Mouse (Mus musculus) ES-Bruce4 (cell line): ENCODE data around the gene Pum1. TPM values are rescaled to one million over a fixed set of nuclear protein-coding genes. Genes with fewer than 3 reads are reported as not detected.

Source experiments
- H3K27ac ChIP-seq: 2 replicates; pipeline ENCODE4 v1.5.1; 2012; ENCODE audit warnings: low read length, inconsistent platforms; ENCODE audit not compliant: insufficient read depth
- H3K27me3 ChIP-seq: 2 replicates; pipeline ENCODE4 v1.6.1; 2012; ENCODE audit warnings: mild to moderate bottlenecking, low read length, inconsistent platforms; ENCODE audit not compliant: control insufficient read depth, poor library complexity, insufficient read depth, severe bottlenecking
- H3K36me3 ChIP-seq: 2 replicates; pipeline ENCODE4 v1.6.1; 2012; ENCODE audit warnings: inconsistent platforms, mild to moderate bottlenecking, low read length, moderate library complexity; ENCODE audit not compliant: control insufficient read depth, poor library complexity, insufficient read depth, severe bottlenecking
- H3K4me1 ChIP-seq: one replicate; pipeline ENCODE4 v1.8.1; 2011; ENCODE audit warnings: low read length; ENCODE audit not compliant: control insufficient read depth, insufficient read depth
- H3K4me3 ChIP-seq: 2 replicates; pipeline ENCODE4 v1.5.1; 2011; ENCODE audit warnings: low read depth, mild to moderate bottlenecking, low read length
- H3K9ac ChIP-seq: 2 replicates; pipeline ENCODE4 v1.6.1; 2012; ENCODE audit warnings: low read depth, mild to moderate bottlenecking, inconsistent platforms; ENCODE audit not compliant: poor library complexity, severe bottlenecking
- H3K9me3 ChIP-seq: replicated peaks from 2 replicates; pipeline ENCODE4 v1.6.1; 2012; ENCODE audit warnings: mild to moderate bottlenecking, low read length, inconsistent platforms; ENCODE audit not compliant: control insufficient read depth, poor library complexity, insufficient read depth, severe bottlenecking
- CTCF ChIP-seq: IDR thresholded peaks from one replicate; pipeline ENCODE4 v1.8.1; 2011; ENCODE audit warnings: low read depth, low read length
- EP300 ChIP-seq: IDR thresholded peaks from 2 replicates; pipeline ENCODE4 v1.6.1; 2011; ENCODE audit warnings: low read depth, low read length; ENCODE audit not compliant: insufficient read depth
- POLR2A ChIP-seq: IDR thresholded peaks from one replicate; pipeline ENCODE4 v1.8.1; 2011; ENCODE audit warnings: low read length; ENCODE audit not compliant: insufficient read depth
- polyA plus RNA-seq: library from polyadenylated mRNA; stranded (reverse); fragments of >200 nt; gene quantifications from 2 replicates; pipeline ENCODE4 v1.2.4, GENCODE M21; 2011; ENCODE audit warnings: low read depth; ENCODE audit not compliant: missing spikeins, insufficient read depth, insufficient read length

The Pum1 gene
- polyA plus RNA-seq, 1 experiment, result 111 TPM

DNA sequence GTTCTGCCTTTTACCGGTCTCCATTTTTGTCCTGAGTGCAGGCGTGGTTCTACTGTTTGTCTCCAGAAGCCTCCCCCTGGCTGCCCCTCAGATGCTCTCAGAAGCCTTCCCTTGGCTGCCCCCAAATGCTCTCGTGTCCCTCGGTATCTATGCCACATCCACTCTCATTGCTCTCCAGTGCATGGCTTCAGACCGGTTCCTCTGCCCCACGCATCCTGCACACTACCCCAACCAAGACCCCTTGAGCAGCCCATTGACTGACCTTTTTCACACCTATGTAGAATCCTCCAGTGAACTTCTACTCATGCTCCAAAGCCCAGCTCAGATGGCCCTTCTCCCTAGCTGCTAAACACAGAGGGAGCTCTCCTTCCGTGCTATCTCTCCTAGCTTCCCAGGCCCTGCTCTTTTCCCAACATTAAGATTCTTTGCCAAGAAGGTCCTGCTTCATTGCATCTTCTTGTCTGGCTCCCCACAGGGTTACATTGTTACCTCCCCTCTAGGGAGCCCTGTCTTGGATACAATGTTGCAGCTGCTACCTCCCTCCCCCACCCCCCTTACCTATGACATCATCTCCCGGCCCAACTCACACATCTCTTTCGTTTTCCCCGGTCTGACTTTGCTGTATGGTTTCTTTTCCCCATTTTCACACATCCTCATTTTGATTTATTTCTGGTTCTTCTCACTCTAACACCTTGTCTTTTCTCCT, 138.7 kb downstream of the Pum1 start:
- Histone ChIP-seq H3K36me3 (no peaks in the 10 kb centered on the region), H3K9ac (no peak overlapping the region), H3K4me1 (no peaks in the 10 kb centered on the region), H3K27me3 (no peaks in the 10 kb centered on the region), H3K4me3 (no peak overlapping the region), H3K27ac (no peak overlapping the region), H3K9me3 (no peaks in the 10 kb centered on the region)
- TF ChIP-seq CTCF (no peak), POLR2A (no peak)

DNA sequence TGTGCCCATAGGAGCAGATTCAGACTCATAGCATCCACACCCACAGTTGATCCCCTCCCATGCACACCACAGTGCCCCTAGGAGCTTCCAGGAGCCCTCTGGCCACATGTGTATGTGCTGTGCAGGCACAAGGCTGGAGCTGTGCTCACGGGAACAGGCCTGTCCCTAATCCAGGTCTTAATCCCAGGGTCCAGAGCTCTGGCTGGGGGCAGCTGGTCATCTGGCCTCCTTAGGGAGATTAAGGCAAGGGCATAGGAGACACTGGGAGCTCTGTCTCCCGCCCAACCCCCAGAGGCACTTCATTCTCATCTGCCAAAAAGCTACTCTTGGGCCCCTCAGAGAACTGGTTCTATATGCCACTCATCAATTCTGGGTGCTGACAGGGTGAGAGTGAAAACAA, 140.5 kb downstream of the Pum1 start:
- H3K4me1 ChIP-seq, result no peaks in the 10 kb centered on the region
- H3K27ac ChIP-seq, result no peak overlapping the region

GRCm38 (mm10) chr4:130804292-130804691, 141.2 kb downstream of the Pum1 start:
- Histone ChIP-seq H3K27ac (no peak overlapping the region), H3K9me3 (no peaks in the 10 kb centered on the region), H3K4me1 (no peaks in the 10 kb centered on the region), H3K27me3 (no peaks in the 10 kb centered on the region), H3K36me3 (no peaks in the 10 kb centered on the region), H3K4me3 (no peak overlapping the region), H3K9ac (no peak overlapping the region)
- TF ChIP-seq EP300 (no peak), POLR2A (no peak), CTCF (no peak)

More for the DNA sequence above, 140.5 kb downstream of the Pum1 start:
- Histone ChIP-seq H3K9ac (no peak overlapping the region), H3K36me3 (no peaks in the 10 kb centered on the region), H3K4me3 (no peak overlapping the region), H3K27me3 (no peaks in the 10 kb centered on the region), H3K9me3 (no peaks in the 10 kb centered on the region)
- TF ChIP-seq EP300 (no peak), POLR2A (no peak), CTCF (no peak)

DNA sequence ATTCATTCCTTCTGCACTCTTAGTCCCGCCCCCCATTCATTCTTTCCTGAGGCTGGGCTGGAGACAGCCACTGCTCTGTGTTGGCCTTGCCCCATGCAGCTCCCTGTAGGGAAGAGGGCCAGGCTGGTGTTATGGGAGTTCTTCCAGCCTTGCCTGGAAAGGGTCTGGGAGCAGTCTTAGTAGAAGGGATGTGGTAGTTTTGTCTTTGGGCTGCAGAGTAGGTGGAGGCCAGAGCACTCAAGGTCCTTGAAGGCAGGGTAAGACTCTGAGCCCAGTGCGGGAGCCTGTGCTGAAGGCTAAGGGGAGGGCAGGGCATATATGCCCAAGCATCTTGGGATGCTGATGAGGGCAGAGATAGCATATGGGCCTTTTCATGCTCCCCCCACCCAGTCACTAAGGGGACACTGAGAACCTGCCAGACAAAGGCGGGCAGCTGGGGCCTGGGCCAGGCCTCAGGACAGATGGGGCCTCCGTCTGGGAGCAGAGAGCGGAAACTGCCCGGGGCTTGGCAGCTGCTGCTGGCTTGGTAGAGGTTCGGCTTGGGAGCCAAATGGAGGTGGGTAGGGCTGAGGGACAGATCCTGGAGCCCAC, 141.7 kb downstream of the Pum1 start:
- Histone ChIP-seq H3K4me1 (no peaks in the 10 kb centered on the region), H3K27me3 (no peaks in the 10 kb centered on the region), H3K9ac (no peak overlapping the region)

GRCm38 (mm10) chr4:130805746-130806145, 142.6 kb downstream of the Pum1 start:
- H3K9ac ChIP-seq, result no peak overlapping the region
- no peak overlapping the region for H3K27ac ChIP-seq
- H3K9me3 ChIP-seq, result no peaks in the 10 kb centered on the region
- H3K36me3 ChIP-seq, result no peaks in the 10 kb centered on the region
- no peaks in the 10 kb centered on the region for H3K4me1 ChIP-seq
- no peak overlapping the region for H3K4me3 ChIP-seq
- no peaks in the 10 kb centered on the region for H3K27me3 ChIP-seq
- TF ChIP-seq POLR2A (no peak), EP300 (no peak), CTCF (no peak)

More for the DNA sequence above, 141.7 kb downstream of the Pum1 start:
- TF ChIP-seq POLR2A (no peak), EP300 (no peak), CTCF (no peak)
- H3K9me3 ChIP-seq, result no peaks in the 10 kb centered on the region
- no peak overlapping the region for H3K27ac ChIP-seq
- H3K36me3 ChIP-seq, result no peaks in the 10 kb centered on the region
- no peak overlapping the region for H3K4me3 ChIP-seq

GRCm38 (mm10) chr4:130806746-130807145, 143.6 kb downstream of the Pum1 start:
- no peaks in the 10 kb centered on the region for H3K4me1 ChIP-seq
- H3K27me3 ChIP-seq, result no peaks in the 10 kb centered on the region
- no peaks in the 10 kb centered on the region for H3K36me3 ChIP-seq
- TF ChIP-seq CTCF (no peak), EP300 (no peak), POLR2A (no peak)
- H3K9me3 ChIP-seq, result no peaks in the 10 kb centered on the region
- no peak overlapping the region for H3K9ac ChIP-seq
- H3K27ac ChIP-seq, result no peak overlapping the region
- no peak overlapping the region for H3K4me3 ChIP-seq
